Mouse (Mus musculus) forebrain, embryonic 12.5 days (tissue): Measurements from ENCODE around the gene Ptprf. TPM values are rescaled to one million over a fixed set of nuclear protein-coding genes. Genes with fewer than 3 reads are reported as not detected.
A peak's percentile ranks its signal among the peaks of the same experiment; 100 is the strongest.

Experiments
- ATAC-seq: fragments of 200-750 bp; cut with Nextera tagmentation; 2 replicates; pipeline ENCODE4 v1.8.0; 2017; ENCODE audit warnings: moderate TSS enrichment; ENCODE audit not compliant: low FRiP score
- H3K27ac ChIP-seq: fragments of 300-500 bp; sonication (generic); 2 replicates; pipeline ENCODE4 v1.5.1; 2016; ENCODE audit warnings: mild to moderate bottlenecking
- H3K27me3 ChIP-seq: fragments of 300-500 bp; sonication (generic); 2 replicates; pipeline ENCODE4 v1.6.1; 2016; ENCODE audit warnings: mild to moderate bottlenecking
- H3K36me3 ChIP-seq: fragments of 300-500 bp; sonication (generic); replicated peaks from 2 replicates; pipeline ENCODE4 v1.6.1; 2016; ENCODE audit warnings: mild to moderate bottlenecking
- H3K4me1 ChIP-seq: fragments of 300-500 bp; sonication (generic); 2 replicates; pipeline ENCODE4 v1.6.1; 2016
- H3K4me2 ChIP-seq: fragments of 300-500 bp; sonication (generic); 2 replicates; pipeline ENCODE4 v1.6.1; 2016; ENCODE audit warnings: mild to moderate bottlenecking, moderate library complexity
- H3K4me3 ChIP-seq: fragments of 300-500 bp; sonication (generic); replicated peaks from 2 replicates; pipeline ENCODE4 v1.5.1; 2016; ENCODE audit warnings: mild to moderate bottlenecking
- H3K9ac ChIP-seq: fragments of 300-500 bp; sonication (generic); 2 replicates; pipeline ENCODE4 v1.6.1; 2016; ENCODE audit warnings: mild to moderate bottlenecking
- H3K9me3 ChIP-seq: fragments of 300-500 bp; sonication (generic); 2 replicates; pipeline ENCODE4 v1.6.1; 2016
- WGBS: fragments of 180-500 bp; shearing (Covaris S2); methylation state at CpG from one replicate; pipeline ENCODE4 v1.1.7; 2016; 5-methylcytosine and 5-hydroxymethylcytosine counted together
- polyA plus RNA-seq: library from polyadenylated mRNA; unstranded; fragments of >200 nt; fragmentation: Nextera tagmentation; extraction: Ambion mirVana; gene quantifications from 2 replicates; pipeline ENCODE4 v1.2.1, GENCODE M21; 2016

The Ptprf gene
- polyA plus RNA-seq, 1 experiment from 2014 or later: 118 TPM

DNA sequence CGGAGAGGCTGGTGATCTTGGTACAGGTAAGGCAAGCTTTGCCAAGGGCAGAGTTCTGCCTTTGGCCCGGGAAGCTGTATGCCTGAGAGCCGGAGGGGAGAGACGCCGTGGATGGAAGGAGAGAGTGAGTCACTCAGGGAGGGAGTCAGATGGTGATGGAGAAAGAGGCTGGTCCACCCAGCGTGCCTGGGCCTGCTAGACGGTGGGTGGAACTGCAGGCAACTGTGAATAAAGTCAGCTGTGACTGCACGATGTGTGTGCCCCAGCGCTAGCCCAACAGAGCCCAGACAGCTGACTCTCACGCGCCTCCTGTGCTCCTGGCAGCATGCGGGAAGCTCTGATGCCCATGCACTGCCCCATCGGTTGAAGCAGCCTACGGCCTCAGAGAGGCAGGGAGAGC lies 45.4 kb downstream of the Ptprf start:
- Histone ChIP-seq H3K4me3 (no peak overlapping the region), H3K4me1 (peaks cover 8% of the 10 kb centered on the region; the same call in 1 of the 2 replicates), H3K27me3 (no peaks in the 10 kb centered on the region), H3K9me3 (no peaks in the 10 kb centered on the region), H3K27ac (no peak overlapping the region), H3K9ac (no peak overlapping the region), H3K36me3 (peaks cover 76% of the 10 kb centered on the region), H3K4me2 (no peak overlapping the region)
- 89% methylated on average over 14 of the region's 14 CpGs for whole genome bisulfite sequencing
- ATAC-seq: no peak

DNA sequence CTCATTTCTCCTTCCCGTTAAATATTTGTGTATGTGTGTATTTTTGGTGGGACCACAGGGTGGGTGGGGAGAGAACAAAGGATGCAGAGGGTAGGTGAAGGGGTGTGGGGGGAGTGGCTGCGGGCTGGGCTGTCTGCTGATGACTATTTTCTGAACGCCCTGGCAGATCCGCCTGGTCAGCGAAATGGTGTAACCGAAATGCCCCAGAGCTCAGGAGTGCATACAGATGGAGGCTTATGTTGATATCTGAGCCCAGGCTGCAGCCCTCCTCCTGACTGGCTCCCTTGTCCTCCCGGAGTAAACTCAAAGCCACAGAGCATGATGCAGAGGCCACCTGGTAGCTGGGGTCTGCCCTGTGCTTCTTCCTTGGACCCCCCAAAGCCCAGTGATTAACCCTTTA lies 47.4 kb downstream of the Ptprf start:
- Histone ChIP-seq H3K9ac (no peak overlapping the region), H3K4me2 (no peak overlapping the region), H3K27me3 (no peaks in the 10 kb centered on the region), H3K4me1 (peaks cover 8% of the 10 kb centered on the region; the same call in 1 of the 2 replicates), H3K9me3 (no peaks in the 10 kb centered on the region), H3K27ac (peak overlapping the region; percentile 70), H3K36me3 (peaks cover 56% of the 10 kb centered on the region), H3K4me3 (no peak overlapping the region)
- 68% methylated on average over 7 of the region's 7 CpGs for WGBS
- ATAC-seq: peak; percentile 37

DNA sequence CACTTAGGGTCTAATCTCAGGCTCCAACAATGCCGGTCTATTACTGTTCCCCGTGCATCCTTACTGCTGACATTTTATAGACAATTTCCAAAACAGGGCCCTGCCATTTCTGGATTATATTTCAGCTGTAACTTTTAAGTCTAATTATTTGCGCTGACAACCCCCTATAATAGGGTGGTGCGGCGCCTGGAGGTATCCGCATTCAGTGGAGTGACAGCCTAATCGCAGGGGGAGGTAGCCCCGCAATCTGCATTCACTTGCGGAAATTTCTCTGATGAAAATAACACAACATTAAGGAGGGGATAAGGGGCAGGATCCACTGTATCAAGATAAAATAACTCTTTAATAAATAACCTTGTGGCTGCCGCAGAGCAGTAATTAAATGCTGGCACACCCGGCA lies 47.9 kb downstream of the Ptprf start:
- 70% methylated on average over 11 of the region's 11 CpGs for WGBS
- Histone ChIP-seq H3K4me3 (no peak overlapping the region), H3K4me2 (no peak overlapping the region), H3K27me3 (no peaks in the 10 kb centered on the region), H3K9me3 (no peaks in the 10 kb centered on the region), H3K9ac (no peak overlapping the region), H3K36me3 (peaks cover 55% of the 10 kb centered on the region), H3K4me1 (peaks cover 8% of the 10 kb centered on the region; the same call in 1 of the 2 replicates), H3K27ac (peak overlapping the region; percentile 70)
- peak; percentile 64 for ATAC-seq

DNA sequence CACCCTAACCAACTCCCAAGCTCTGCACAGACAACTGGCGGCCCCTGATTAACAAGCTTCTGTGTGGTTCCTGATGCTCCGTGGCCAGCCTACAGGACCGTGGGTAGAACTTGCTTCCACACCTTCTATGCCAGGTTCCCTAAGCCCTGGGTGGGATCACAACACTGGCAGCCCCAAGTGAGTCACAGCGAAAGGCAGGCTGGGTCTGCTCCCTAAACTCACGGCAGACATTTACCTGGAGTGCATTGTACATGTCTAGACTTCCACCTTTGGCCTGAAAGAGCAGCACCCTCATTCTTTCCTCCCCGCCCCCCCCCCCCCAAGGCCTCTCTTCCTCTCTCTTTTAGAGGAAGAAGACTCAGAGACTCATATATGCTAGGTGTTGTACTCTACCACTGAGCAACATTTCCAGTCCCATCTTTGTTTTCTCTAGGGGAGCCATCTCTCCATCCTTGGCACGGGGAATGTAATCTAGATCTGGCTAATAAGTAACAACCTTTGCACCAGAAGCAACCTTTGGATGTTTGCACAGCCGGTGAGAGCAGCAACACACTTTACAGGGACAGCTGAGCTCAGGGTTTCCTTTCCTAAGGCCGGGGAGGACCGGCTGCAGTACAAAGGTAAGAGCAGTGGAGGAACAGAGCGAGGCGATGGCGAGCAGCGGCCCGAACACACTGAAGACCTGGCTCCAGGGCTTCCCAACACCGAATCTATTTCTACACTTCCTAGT lies 51.1 kb downstream of the Ptprf start:
- Histone ChIP-seq H3K27ac (no peak overlapping the region), H3K9ac (no peak overlapping the region), H3K4me3 (no peak overlapping the region), H3K4me1 (peaks cover 8% of the 10 kb centered on the region; the same call in 1 of the 2 replicates), H3K36me3 (peaks cover 55% of the 10 kb centered on the region), H3K4me2 (no peak overlapping the region), H3K27me3 (no peaks in the 10 kb centered on the region), H3K9me3 (no peaks in the 10 kb centered on the region)
- no peak for ATAC-seq
- 92% methylated on average over 15 of the region's 16 CpGs for WGBS

DNA sequence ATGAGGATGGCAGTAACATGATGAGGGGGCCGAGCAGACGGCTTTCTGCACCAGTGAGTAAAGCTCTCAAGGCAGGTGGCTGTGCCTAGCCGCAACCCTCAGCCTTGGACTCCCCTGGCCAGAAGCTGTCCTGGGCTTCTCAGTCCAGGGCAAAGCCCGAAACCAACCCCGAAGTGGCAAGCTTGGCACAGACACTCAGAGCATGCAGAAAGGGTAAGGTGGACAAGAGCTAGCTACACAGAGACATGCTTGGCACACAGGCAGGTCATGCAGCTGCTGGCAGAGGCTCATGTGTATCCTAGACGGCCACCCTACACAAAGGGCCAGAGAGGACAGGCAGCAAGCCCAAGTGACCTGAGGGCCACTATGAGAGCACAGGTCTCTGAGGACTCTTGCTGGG lies 52.5 kb downstream of the Ptprf start:
- no peak overlapping the region for H3K4me3 ChIP-seq
- H3K27me3 ChIP-seq: no peaks in the 10 kb centered on the region
- 94% methylated on average over 6 of the region's 6 CpGs for WGBS
- peaks cover 2% of the 10 kb centered on the region; the same call in 1 of the 2 replicates for H3K4me1 ChIP-seq
- no peaks in the 10 kb centered on the region for H3K9me3 ChIP-seq
- peaks cover 57% of the 10 kb centered on the region for H3K36me3 ChIP-seq
- H3K9ac ChIP-seq: no peak overlapping the region
- H3K27ac ChIP-seq: no peak overlapping the region
- H3K4me2 ChIP-seq: no peak overlapping the region
- ATAC-seq: no peak

DNA sequence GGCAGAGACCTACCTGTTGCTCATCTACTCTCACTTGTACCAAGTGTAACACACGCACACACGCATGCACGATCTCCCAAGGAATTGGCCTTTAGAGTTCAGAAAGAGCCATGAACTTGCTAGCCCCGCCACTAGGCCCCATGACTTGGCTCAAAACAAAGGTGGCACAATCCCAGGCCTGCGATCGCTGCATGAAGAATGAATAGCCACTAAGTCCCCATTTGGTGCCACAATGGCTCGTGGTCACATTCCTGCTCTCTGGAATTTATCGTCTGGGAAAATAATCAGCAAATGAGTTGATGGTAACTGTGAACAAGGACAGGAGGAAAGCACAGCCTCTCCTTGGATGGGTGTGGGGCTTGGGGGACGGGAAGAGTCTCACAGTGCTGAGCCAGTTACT lies 54.3 kb downstream of the Ptprf start:
- no peak for ATAC-seq
- Histone ChIP-seq H3K9ac (no peak overlapping the region), H3K4me1 (no peaks in the 10 kb centered on the region), H3K27ac (no peak overlapping the region), H3K4me2 (no peak overlapping the region), H3K9me3 (no peaks in the 10 kb centered on the region), H3K27me3 (no peaks in the 10 kb centered on the region), H3K36me3 (peaks cover 65% of the 10 kb centered on the region), H3K4me3 (no peak overlapping the region)
- 58% methylated on average over 9 of the region's 9 CpGs for WGBS

DNA sequence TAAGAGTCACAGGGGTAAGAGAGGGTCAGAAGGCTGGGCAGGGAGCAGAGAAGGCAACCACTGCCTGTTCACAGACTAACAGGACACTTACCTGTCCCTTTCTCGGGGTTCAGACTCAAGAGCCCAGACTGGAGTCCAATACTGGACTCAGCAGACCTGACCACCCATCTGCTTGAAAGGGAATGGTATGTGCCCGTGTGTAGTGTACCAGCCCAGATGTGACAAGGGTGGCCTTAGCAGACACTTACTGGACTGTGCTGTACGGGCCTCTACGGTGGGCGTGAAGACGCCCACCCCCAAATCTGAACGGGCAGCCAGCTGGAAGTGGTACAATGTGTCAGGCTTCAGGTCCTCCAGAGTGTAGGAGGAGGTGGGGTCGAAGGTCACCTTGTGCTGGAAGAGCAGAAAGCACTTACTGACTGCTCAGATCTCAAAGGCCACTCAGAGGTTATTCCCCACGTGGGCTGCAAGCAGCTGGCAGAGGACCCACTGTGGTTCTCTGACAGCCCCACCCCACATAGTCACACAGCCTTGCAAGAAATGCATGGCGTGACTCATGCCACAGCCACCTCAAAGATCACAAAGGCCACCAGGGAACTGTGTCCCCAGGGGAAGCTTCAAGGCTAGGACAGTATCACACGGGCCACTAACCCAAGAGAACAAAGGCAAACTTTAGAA lies 56.4 kb downstream of the Ptprf start:
- no peak overlapping the region for H3K4me2 ChIP-seq
- H3K4me1 ChIP-seq: no peaks in the 10 kb centered on the region; the same call in 1 of the 2 replicates
- H3K27ac ChIP-seq: no peak overlapping the region
- H3K27me3 ChIP-seq: no peaks in the 10 kb centered on the region
- WGBS: 86% methylated on average over 11 of the region's 11 CpGs
- H3K4me3 ChIP-seq: no peak overlapping the region
- peaks cover 81% of the 10 kb centered on the region for H3K36me3 ChIP-seq
- H3K9ac ChIP-seq: no peak overlapping the region
- ATAC-seq: no peak; the same call in 1 of the 2 replicates
- no peaks in the 10 kb centered on the region for H3K9me3 ChIP-seq

DNA sequence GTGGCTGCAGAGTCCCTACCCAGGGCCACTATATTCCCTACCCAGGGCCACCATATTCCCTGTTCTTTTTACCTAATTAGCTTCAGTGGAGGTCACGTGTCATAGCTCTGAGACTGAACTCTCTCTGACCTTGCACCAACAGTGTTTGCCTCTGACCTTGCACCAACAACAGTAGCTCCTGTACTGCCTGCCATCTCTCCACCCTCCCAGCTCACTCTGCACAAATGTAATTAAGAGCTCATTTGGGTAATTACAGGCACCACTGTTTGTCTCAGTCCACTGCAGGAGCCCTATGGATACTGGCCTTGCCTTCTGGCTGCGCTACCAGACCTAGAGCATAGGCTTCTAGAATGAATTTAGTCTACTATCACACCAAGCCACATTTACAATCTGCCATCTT lies 57.3 kb downstream of the Ptprf start:
- H3K27me3 ChIP-seq: no peaks in the 10 kb centered on the region
- H3K9ac ChIP-seq: no peak overlapping the region
- no peaks in the 10 kb centered on the region; the same call in 1 of the 2 replicates for H3K4me1 ChIP-seq
- 85% methylated on average over 2 of the region's 2 CpGs for WGBS
- H3K9me3 ChIP-seq: no peaks in the 10 kb centered on the region
- ATAC-seq: no peak
- H3K36me3 ChIP-seq: peaks cover 90% of the 10 kb centered on the region
- H3K4me2 ChIP-seq: no peak overlapping the region
- no peak overlapping the region for H3K27ac ChIP-seq
- no peak overlapping the region for H3K4me3 ChIP-seq

DNA sequence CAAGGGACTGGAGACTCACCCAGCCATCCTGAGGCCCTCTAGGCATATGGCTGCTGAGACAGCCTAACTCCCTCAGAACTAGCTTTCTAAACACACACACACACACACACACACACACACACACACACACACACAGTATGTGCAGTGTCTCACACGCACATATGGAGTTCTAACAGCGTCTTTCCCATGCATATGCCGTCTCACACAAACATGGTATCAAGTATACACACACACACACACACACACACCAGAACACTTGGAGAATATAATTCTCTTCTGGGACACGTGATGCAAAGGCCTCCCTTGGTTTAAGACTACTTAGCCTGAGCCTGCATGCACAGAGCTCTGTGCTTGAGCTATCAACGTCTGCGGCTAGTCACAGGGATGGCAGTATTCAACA lies 59.3 kb downstream of the Ptprf start:
- Histone ChIP-seq H3K27ac (no peak overlapping the region), H3K9ac (no peak overlapping the region), H3K27me3 (no peaks in the 10 kb centered on the region), H3K36me3 (peaks cover 93% of the 10 kb centered on the region), H3K4me3 (no peak overlapping the region), H3K4me1 (no peaks in the 10 kb centered on the region; the same call in 1 of the 2 replicates), H3K4me2 (no peak overlapping the region), H3K9me3 (no peaks in the 10 kb centered on the region)
- no peak for ATAC-seq
- 97% methylated on average over 6 of the region's 6 CpGs for WGBS

DNA sequence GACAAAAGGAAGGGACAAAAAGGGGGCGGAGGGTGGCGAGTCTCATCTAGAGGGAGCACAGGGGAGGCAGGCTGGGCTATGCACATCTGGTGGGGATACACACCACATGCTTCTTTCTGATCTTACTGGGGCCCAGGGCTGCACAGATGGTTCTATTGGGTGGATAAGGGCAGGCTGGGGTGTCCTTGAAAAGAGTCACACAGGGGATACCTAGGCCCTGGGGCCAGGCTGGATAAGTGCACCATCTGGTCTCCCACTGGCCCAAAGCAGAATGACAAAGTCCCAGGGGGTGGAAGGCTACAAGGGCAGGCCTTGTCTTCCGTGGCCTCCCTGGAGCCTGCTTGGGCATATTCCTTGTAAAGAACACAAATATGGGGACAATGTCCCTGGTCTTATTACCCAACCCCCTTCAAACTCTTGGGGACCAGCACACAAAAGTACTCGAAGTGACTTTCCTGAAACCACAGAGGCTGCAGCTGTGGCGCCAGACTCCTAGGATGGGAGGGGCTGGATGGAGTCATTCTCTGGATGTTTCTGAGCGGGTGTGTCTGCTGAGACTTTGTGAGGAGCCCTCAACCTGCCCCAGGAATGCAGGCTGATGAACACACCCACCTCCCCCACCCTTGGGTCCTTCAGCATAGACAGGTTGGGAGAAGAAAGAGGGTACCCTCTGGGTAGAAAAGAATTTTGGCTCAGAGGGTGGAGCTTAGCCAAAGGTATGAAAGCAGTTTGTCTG lies 62.0 kb downstream of the Ptprf start:
- 76% methylated on average over 6 of the region's 6 CpGs for WGBS
- Histone ChIP-seq H3K9me3 (no peaks in the 10 kb centered on the region), H3K4me1 (no peaks in the 10 kb centered on the region; the same call in 1 of the 2 replicates), H3K4me2 (no peak overlapping the region), H3K27ac (no peak overlapping the region), H3K36me3 (peaks cover 93% of the 10 kb centered on the region), H3K4me3 (no peak overlapping the region), H3K27me3 (no peaks in the 10 kb centered on the region), H3K9ac (no peak overlapping the region)
- 0 out of 2 replicates have a peak, but pooled peaks have one; percentile 21 for ATAC-seq

DNA sequence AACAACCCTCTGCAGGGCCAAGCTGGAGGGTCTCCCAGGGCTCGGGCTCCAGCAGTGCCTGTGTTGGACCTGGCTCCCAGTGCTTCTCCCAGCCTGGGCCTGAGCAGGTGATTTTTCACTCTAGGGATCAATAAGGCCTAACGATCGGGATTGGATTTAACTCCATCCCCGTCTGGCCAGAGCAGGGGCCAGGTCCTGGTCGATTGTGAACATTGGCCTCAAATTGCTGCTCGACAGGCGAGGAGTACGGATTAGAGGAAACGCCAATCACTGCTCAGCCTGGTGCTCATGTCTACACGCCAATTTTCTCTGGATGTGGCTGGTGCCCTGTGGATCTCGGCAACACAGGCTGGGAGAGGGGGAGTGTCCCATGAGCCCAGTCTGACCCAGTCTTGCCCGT lies 63.8 kb downstream of the Ptprf start:
- no peaks in the 10 kb centered on the region for H3K9me3 ChIP-seq
- H3K9ac ChIP-seq: no peak overlapping the region
- WGBS: 85% methylated on average over 12 of the region's 12 CpGs
- H3K4me1 ChIP-seq: no peaks in the 10 kb centered on the region; the same call in 1 of the 2 replicates
- no peak overlapping the region for H3K27ac ChIP-seq
- H3K4me3 ChIP-seq: no peak overlapping the region
- H3K4me2 ChIP-seq: no peak overlapping the region
- H3K27me3 ChIP-seq: no peaks in the 10 kb centered on the region
- peaks cover 99% of the 10 kb centered on the region for H3K36me3 ChIP-seq
- no peak for ATAC-seq

DNA sequence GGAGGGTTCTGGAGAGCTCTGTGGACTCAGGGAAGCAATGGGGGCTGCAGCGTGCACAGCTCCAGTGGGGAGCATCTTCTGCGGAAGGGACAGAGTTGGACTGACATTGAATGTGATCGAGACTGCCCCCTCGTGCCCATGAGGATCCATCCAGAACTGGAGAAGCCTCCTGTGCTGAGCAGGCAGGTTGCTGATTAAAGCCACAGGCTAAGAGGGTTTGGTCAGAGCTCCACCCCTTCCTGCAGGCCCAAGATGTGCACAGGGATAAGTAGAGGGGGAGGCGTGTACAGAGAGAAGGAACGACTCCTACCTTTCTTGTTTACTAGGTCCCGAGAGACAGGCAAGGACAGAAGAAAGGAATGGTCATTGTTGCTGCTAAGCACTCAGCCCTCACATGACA lies 69.9 kb downstream of the Ptprf start:
- H3K9ac ChIP-seq: no peak overlapping the region
- no peaks in the 10 kb centered on the region for H3K27me3 ChIP-seq
- H3K27ac ChIP-seq: no peak overlapping the region
- H3K36me3 ChIP-seq: peaks cover 98% of the 10 kb centered on the region
- WGBS: 86% methylated on average over 7 of the region's 7 CpGs
- no peaks in the 10 kb centered on the region for H3K4me1 ChIP-seq
- ATAC-seq: no peak
- no peak overlapping the region for H3K4me3 ChIP-seq
- H3K4me2 ChIP-seq: no peak overlapping the region
- no peaks in the 10 kb centered on the region for H3K9me3 ChIP-seq
